Mouse (Mus musculus): ENCODE measurements around the gene C77080. TPM values are rescaled to one million over a fixed set of nuclear protein-coding genes. Genes with fewer than 3 reads are reported as not detected.
A peak's percentile ranks its signal among the peaks of the same experiment; 100 is the strongest.

C77080 gene
- polyA plus RNA-seq, 1 experiment from 2014 or later: 7.6 TPM

DNA sequence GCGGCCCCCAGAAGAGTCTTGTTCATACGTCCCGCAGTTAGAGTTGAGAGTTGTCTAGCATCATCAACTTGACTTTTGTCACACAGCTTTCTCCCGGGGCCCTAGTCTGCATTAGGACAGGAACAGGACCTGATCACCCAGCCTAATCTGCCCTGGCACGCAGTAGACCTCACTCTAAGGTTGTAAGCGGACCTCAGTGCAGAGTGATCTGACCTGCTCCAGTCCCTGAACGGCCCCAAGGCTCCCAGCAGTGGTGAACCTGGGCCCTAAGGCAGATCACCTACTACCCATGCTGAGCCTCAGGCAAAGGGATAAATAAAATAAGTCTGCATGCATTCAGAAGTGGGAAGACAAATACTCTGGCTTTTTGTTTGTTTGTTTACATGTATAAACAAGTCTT is 11.9 kb downstream of the C77080 start:
- no peaks in the 10 kb centered on the region for H3K9me3 ChIP-seq
- no peak overlapping the region for H3K4me3 ChIP-seq
- H3K36me3 ChIP-seq: no peaks in the 10 kb centered on the region
- peaks cover 34% of the 10 kb centered on the region for H3K4me1 ChIP-seq
- peaks cover 76% of the 10 kb centered on the region for H3K27me3 ChIP-seq
- H3K9ac ChIP-seq: no peak overlapping the region
- H3K27ac ChIP-seq: no peak overlapping the region
- H3K4me2 ChIP-seq: 0 out of 2 replicates have a peak overlapping the region, but pooled peaks have one; percentile 94
- WGBS: 16% methylated on average over 7 of the region's 7 CpGs
- ATAC-seq (ENCODE audit: insufficient number of reproducible peaks, insufficient read depth, low FRiP score, low TSS enrichment, low read depth): no peak

DNA sequence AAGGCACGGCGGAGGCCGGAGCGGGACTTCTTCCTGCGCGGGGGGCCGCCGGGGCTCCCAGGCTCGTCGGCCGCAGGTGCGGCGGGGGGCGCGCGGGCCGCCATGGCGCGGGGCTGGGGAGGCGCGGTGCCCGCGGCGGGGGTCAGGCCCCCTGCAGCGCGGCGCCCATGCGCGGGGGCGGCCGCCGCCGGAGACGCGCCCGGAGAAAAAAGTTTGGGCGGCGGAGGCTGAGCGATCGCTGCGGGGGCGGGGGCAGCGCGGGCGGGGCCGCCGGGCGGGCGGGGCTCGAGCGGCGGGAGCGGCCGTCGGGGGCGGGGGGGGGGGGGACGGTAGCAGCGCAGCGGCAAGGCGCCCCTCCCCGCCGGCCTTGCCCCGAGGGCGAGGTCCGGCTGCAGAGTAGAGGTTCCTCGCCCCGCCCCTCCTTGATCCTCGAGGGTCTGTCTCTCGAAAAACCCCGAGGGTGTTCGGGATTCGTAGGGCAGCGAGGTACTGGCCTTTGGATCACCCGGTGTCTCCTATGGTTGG is 12.9 kb downstream of the C77080 start:
- Histone ChIP-seq H3K9ac (peak overlapping the region; percentile 76), H3K9me3 (no peaks in the 10 kb centered on the region), H3K36me3 (no peaks in the 10 kb centered on the region), H3K27ac (no peak overlapping the region), H3K27me3 (peaks cover 76% of the 10 kb centered on the region), H3K4me2 (peak overlapping the region; percentile 94), H3K4me1 (peaks cover 34% of the 10 kb centered on the region), H3K4me3 (peak overlapping the region; percentile 63)
- ATAC-seq (ENCODE audit: insufficient number of reproducible peaks, insufficient read depth, low FRiP score, low TSS enrichment, low read depth): no peak
- WGBS: under 1% methylated on average over 42 of the region's 74 CpGs

DNA sequence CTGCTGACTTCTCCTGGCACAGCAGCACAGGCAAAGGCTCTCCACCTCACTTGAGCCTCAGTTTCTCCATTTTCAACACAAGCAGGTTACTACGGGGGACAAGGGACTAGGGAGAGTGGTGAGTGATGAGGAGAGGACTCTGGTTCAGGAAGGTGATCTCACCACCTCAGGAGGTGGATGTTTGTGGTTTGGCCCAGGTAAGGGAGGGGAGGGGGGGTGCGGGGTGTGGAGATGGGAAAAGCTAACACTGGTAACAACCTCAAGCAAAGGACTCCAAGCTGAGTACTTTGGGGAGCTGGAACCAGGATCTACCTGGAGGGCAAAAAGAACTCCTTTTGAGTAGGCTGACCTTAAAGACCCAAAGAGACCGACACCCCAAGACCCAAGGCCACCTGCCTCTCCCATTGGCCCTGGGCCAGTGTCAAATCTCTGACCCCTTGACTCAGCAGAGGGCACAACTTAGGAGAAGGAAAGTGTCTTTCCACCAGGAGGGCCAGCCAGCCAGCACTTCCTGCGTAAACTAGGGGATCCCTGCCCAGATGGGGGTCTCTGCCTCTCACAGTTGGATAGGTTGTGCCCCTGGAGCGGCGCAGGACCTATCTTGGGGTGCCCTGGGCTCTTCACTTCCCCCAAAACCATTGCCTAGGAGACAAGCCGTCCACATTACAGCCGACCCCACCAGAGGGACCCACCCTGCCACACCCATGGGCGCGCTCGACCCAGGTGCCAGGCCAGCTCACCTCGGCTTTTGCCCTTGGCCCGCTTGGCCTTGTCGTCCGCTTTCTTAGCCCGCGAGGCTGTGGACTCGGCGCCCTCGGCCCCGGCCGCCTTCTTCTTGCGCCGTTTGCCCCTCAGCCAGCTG is 13.6 kb downstream of the C77080 start:
- peaks cover 76% of the 10 kb centered on the region for H3K27me3 ChIP-seq
- peak overlapping the region; percentile 76 for H3K9ac ChIP-seq

DNA sequence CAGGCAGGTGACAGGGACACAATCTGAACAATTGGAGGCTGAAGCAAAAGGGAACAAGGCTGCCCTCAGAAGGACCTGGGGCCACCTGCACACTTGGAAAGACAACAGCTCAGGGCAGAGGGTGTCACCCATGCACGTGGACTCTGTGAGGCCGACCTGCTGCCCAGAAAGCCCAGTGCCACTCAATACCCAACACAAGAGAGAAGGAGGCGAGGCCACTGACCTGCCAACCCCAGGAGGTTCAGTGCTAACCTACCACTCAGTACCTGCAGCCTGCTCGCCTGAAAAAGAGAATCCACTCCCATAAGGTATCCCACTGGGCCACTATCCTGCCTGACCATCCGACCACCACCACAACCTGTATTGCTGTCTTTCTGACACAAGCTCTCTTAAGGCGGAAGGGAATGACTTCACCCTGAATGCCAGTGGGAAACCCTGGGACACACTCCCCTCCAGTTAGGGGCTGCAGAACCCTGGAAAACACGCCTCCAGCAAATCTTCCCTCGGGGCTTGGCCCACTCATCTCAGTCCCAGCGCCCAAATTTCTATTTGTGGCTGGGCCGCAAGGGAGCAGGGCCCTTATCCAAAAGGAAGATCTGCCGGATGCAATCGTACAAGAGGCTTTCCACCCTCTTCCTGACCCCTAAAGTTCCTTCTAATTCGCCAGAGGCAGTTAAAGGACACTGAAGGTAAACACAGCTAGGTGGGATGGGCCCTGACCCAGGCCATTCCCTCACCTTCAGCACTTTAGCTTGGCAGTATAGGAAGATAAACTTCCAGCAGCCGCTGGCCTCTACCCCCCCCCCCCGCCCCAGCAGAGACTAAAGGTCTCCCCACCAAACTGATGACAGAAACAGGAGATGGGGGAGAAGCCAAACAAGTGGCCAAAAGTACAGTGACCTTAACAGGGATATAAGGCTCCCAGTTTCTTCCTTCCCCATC is 14.6 kb downstream of the C77080 start:
- Histone ChIP-seq H3K27me3 (peaks cover 70% of the 10 kb centered on the region), H3K4me2 (peak overlapping the region; percentile 94), H3K27ac (no peak overlapping the region), H3K9ac (no peak overlapping the region), H3K4me3 (no peak overlapping the region; the same call in 1 of the 2 replicates), H3K4me1 (peaks cover 48% of the 10 kb centered on the region), H3K36me3 (no peaks in the 10 kb centered on the region), H3K9me3 (no peaks in the 10 kb centered on the region)
- no peak for ATAC-seq (ENCODE audit: insufficient number of reproducible peaks, insufficient read depth, low FRiP score, low TSS enrichment, low read depth)
- WGBS: 36% methylated on average over 15 of the region's 15 CpGs

More for the DNA sequence above, 13.6 kb downstream of the C77080 start:
- ATAC-seq (ENCODE audit: insufficient number of reproducible peaks, insufficient read depth, low FRiP score, low TSS enrichment, low read depth): no peak
- H3K36me3 ChIP-seq: no peaks in the 10 kb centered on the region
- H3K4me1 ChIP-seq: peaks cover 40% of the 10 kb centered on the region
- no peak overlapping the region for H3K27ac ChIP-seq
- H3K4me2 ChIP-seq: peak overlapping the region; percentile 94
- 8% methylated on average over 24 of the region's 24 CpGs for WGBS
- H3K9me3 ChIP-seq: no peaks in the 10 kb centered on the region
- H3K4me3 ChIP-seq: peak overlapping the region; percentile 63

DNA sequence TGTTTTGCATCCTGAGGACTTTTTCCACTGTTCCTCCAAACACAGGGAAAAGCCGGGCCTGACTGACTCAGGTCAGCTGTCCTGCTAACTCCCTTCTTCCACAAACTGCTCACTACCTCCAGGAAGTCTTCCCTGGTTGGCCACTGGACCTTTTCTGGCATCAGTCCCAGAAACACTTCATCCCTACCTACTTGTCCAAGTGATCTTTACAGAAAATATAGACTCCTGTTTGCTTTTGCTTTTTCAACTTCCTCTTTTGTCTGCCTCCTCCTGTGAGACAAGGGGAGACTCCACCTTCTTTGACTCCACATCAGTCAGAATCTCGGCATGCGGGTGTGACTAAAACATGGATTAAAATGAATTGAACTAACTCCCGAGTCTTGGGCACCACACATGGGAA is 16.4 kb downstream of the C77080 start:
- Histone ChIP-seq H3K4me2 (no peak overlapping the region), H3K9me3 (no peaks in the 10 kb centered on the region), H3K4me1 (peaks cover 39% of the 10 kb centered on the region), H3K4me3 (no peak overlapping the region), H3K36me3 (no peaks in the 10 kb centered on the region), H3K9ac (no peak overlapping the region), H3K27me3 (peaks cover 52% of the 10 kb centered on the region), H3K27ac (no peak overlapping the region)
- 52% methylated on average over 4 of the region's 4 CpGs for WGBS
- ATAC-seq (ENCODE audit: insufficient number of reproducible peaks, insufficient read depth, low FRiP score, low TSS enrichment, low read depth): no peak

DNA sequence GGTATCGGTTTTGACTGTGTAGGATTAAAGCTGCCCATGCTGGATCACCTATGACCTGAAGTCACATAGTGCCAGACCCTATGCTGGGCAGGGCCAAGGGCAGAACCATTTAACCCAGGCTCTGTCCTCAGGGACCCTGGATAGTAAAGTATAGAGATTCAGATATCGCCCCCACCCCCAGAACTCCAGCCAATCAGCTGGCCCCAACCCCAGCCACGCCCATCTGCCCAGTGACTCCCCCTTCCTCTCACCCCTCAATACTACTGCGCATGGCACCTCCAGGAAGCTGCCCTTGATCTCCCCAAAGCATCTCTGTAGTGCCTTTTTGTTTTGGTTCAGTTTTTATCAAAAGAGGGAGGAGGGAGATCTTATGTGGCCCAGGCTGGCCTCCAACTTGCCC is 18.4 kb downstream of the C77080 start:
- H3K4me1 ChIP-seq: peaks cover 37% of the 10 kb centered on the region
- H3K9ac ChIP-seq: peak overlapping the region; percentile 8; the same call in 1 of the 2 replicates
- H3K27ac ChIP-seq: peak overlapping the region; percentile 66
- no peak for ATAC-seq (ENCODE audit: insufficient number of reproducible peaks, insufficient read depth, low FRiP score, low TSS enrichment, low read depth)
- H3K27me3 ChIP-seq: peaks cover 33% of the 10 kb centered on the region
- 35% methylated on average over 4 of the region's 4 CpGs for WGBS
- no peaks in the 10 kb centered on the region for H3K9me3 ChIP-seq
- peak overlapping the region; percentile 14; the same call in 1 of the 2 replicates for H3K4me2 ChIP-seq
- no peaks in the 10 kb centered on the region for H3K36me3 ChIP-seq
- H3K4me3 ChIP-seq: no peak overlapping the region

DNA sequence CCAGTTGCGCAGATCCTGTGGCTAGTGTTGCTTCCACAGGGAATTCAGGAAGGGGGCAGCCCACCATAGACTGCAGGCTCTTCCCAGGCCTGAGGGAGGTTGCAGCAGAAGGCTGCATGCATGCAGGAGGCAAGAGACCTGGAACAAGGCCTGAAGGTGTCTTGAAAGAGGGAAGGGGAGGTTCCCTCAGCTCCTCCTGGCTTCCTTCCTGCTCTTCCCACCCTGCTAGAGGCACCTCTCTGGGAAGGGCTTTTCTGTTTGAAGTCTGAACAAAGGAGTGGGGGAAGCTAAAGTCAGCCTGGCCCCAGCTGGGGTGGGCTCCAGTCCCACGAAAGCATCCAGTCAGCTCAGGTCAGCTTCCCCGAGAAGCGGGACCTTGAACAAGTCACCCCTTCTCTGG is 18.9 kb downstream of the C77080 start:
- Histone ChIP-seq H3K9me3 (no peaks in the 10 kb centered on the region), H3K4me2 (peak overlapping the region; percentile 14)
- 24% methylated on average over 4 of the region's 4 CpGs for WGBS

DNA sequence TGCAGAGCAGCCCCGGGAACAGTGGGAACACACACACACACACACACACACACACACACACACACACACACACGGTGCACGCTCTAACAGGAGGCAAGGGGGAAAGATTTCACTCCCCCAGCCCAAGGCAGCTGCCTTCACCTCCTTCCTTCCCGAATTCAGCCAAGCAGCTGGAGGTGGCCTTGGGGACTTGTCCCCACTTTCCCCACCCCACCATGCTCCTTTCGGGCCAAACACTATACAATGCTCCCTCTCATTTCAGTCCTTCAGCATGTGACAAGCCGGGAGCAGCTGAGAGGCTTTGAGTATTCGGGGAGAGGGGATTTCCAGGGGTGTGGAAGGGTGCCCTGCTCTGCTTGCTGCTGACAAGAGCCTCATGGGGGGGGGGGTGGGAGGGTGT is 19.3 kb downstream of the C77080 start:
- H3K4me2 ChIP-seq: no peak overlapping the region; the same call in 1 of the 2 replicates
- WGBS: 22% methylated on average over 7 of the region's 7 CpGs
- H3K36me3 ChIP-seq: no peaks in the 10 kb centered on the region
- no peak overlapping the region for H3K9ac ChIP-seq
- no peak overlapping the region for H3K4me3 ChIP-seq
- H3K4me1 ChIP-seq: peaks cover 38% of the 10 kb centered on the region
- H3K27ac ChIP-seq: peak overlapping the region; percentile 66
- ATAC-seq (ENCODE audit: insufficient number of reproducible peaks, insufficient read depth, low FRiP score, low TSS enrichment, low read depth): no peak
- H3K9me3 ChIP-seq: no peaks in the 10 kb centered on the region
- peaks cover 24% of the 10 kb centered on the region for H3K27me3 ChIP-seq

More for the DNA sequence above, 18.9 kb downstream of the C77080 start:
- no peak for ATAC-seq (ENCODE audit: insufficient number of reproducible peaks, insufficient read depth, low FRiP score, low TSS enrichment, low read depth)
- H3K9ac ChIP-seq: peak overlapping the region; percentile 8; the same call in 1 of the 2 replicates
- peaks cover 28% of the 10 kb centered on the region for H3K27me3 ChIP-seq
- H3K27ac ChIP-seq: peak overlapping the region; percentile 66
- H3K4me3 ChIP-seq: no peak overlapping the region
- peaks cover 37% of the 10 kb centered on the region for H3K4me1 ChIP-seq
- no peaks in the 10 kb centered on the region for H3K36me3 ChIP-seq

DNA sequence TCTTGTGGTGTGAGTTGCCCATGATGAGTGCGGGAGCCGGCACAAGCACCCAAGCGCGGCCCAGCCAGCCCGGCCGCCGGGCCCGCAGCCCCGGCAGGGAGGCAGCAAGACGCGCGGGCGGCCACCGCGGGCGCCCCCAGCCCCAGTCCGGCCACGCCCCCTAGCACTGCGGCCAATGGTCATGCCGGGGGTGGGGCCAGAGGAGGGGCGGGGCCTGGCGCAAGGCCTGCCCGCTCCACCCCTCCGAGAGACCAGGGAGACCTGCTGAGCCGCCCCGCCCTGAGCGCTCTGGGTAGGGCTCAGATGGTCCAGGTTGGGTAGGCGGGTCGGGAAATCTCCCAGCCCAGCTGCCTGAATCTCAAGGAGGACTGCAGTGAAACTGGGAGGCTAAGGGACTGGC is 22.1 kb downstream of the C77080 start:
- Histone ChIP-seq H3K4me1 (peaks cover 47% of the 10 kb centered on the region), H3K27ac (peak overlapping the region; percentile 55), H3K4me2 (peak overlapping the region; percentile 89), H3K9ac (peak overlapping the region; percentile 82), H3K4me3 (peak overlapping the region; percentile 79), H3K36me3 (no peaks in the 10 kb centered on the region), H3K27me3 (no peaks in the 10 kb centered on the region), H3K9me3 (no peaks in the 10 kb centered on the region)
- WGBS: under 1% methylated on average over 29 of the region's 29 CpGs
- ATAC-seq (ENCODE audit: insufficient number of reproducible peaks, insufficient read depth, low FRiP score, low TSS enrichment, low read depth): peak; percentile 81

DNA sequence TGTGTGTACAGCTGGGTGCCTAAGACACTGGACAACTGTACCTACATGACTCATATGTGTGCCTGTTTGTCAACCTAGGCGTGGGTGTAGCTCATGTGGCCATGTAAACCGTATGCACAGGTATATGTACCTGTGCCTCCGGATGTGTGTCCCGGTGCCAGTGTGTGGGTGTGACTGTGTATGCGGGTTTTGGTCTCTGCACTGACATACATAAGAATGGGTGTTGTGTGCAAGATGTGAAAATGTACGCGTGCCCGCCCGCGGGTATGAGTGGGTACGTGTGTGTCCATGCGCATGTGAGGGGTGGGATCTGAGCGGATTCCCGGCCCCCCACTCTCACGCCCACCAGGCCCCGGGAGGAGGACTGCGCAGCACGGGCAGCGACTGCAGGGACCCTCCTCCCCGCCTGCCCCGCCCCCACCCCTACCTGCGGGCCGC is 22.6 kb downstream of the C77080 start:
- H3K4me3 ChIP-seq: peak overlapping the region; percentile 79
- ATAC-seq (ENCODE audit: insufficient number of reproducible peaks, insufficient read depth, low FRiP score, low TSS enrichment, low read depth): 0 out of 2 replicates have a peak, but pooled peaks have one; percentile 12
- peak overlapping the region; percentile 55; the same call in 1 of the 2 replicates for H3K27ac ChIP-seq
- H3K36me3 ChIP-seq: no peaks in the 10 kb centered on the region
- no peaks in the 10 kb centered on the region for H3K9me3 ChIP-seq
- peak overlapping the region; percentile 82 for H3K9ac ChIP-seq
- H3K27me3 ChIP-seq: no peaks in the 10 kb centered on the region
- WGBS: under 1% methylated on average over 23 of the region's 23 CpGs
- peak overlapping the region; percentile 89 for H3K4me2 ChIP-seq
- peaks cover 47% of the 10 kb centered on the region for H3K4me1 ChIP-seq

DNA sequence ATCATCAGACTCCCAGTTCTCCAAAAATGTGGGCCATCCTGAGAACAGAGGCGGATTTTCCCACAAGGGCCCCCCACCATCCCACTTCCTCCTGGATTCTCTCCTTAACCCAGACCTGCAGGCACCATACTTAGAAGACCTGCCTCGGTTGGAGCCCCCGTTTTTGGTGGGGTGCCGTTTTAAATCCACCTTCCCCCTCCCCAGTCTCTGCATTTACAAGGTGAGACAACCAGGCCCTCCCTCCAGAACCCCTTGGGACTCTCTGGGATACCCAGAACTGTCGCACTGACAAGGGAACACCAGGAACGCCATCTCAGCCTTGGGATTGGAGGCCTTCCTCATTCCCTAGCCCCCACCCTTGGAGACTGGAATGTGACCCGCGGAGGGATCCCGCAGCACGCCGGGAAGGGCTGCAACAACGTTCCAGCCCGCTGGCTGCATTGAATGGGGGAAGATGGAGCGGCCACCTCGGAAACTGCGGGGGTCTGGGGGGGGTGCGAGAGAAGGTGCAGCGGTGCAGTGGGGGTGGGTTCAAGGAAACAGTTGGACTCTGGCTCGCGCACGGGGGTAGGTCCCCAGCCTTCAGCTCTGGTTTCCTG is 23.3 kb downstream of the C77080 start:
- no peaks in the 10 kb centered on the region for H3K27me3 ChIP-seq
- WGBS: 5% methylated on average over 21 of the region's 21 CpGs

More for the DNA sequence above, 23.3 kb downstream of the C77080 start:
- Histone ChIP-seq H3K4me1 (peaks cover 46% of the 10 kb centered on the region), H3K4me3 (peak overlapping the region; percentile 79), H3K9me3 (no peaks in the 10 kb centered on the region), H3K4me2 (peak overlapping the region; percentile 89), H3K36me3 (no peaks in the 10 kb centered on the region), H3K9ac (peak overlapping the region; percentile 82), H3K27ac (no peak overlapping the region)
- no peak for ATAC-seq (ENCODE audit: insufficient number of reproducible peaks, insufficient read depth, low FRiP score, low TSS enrichment, low read depth)
